Mouse (Mus musculus) cerebellum, postnatal 36 days (tissue): ENCODE measurements around the gene Gab2.

ENCODE experiments used
- DNase-seq, 2 experiments: peaks; one replicate each; pipeline ENCODE4 v3.0.0; 2021 to 2022; ENCODE audit warnings: mixed read lengths in 2 of 2

Gene Gab2

GRCm38 (mm10) chr7:97347464-97347863, 266.1 kb downstream of the Gab2 start:
- no peak for DNase-seq

DNA sequence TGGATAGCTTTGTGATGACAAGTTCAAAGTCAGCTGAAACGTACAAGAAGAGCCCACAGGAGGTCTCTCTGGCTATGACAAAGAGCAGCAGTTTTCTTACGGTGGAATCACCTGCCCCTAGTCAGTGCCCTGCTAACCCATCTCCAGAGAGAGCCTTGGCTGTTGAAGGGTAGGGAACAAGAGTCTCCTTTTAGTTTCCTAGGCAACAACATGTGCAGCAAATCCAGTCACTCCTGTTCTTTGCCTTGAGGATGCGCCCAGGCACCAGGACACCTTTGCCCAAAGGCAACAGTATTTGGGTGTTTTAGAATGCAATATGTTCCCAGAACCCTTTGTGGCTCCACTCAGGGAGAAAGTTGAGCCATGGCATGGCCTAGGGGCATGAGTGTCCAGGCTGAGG, 266.9 kb downstream of the Gab2 start:
- DNase-seq, result no peak

GRCm38 (mm10) chr7:97348836-97349235, 267.4 kb downstream of the Gab2 start:
- DNase-seq, result no peak

GRCm38 (mm10) chr7:97349438-97349837, 268.1 kb downstream of the Gab2 start:
- DNase-seq, result no peak

DNA sequence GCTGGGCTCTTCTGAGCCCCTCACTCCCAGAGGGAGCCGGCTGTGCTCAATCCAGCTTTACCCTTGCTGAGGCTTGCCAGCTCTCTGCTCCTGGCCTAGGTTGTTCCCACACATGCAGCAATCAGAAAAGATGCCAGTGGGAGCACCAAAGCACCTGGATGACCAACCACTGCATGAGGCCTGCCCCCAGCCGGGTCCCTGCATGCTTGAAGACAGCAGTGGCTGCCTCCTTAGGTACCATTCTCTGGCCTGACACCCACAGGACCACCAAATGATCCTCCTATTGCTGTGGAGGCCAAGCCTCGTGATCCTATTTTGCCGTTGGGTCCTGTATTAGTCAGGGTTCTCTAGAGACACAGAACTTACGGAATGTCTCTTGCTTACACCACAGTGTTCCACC, 269.5 kb downstream of the Gab2 start:
- DNase-seq, result no peak

DNA sequence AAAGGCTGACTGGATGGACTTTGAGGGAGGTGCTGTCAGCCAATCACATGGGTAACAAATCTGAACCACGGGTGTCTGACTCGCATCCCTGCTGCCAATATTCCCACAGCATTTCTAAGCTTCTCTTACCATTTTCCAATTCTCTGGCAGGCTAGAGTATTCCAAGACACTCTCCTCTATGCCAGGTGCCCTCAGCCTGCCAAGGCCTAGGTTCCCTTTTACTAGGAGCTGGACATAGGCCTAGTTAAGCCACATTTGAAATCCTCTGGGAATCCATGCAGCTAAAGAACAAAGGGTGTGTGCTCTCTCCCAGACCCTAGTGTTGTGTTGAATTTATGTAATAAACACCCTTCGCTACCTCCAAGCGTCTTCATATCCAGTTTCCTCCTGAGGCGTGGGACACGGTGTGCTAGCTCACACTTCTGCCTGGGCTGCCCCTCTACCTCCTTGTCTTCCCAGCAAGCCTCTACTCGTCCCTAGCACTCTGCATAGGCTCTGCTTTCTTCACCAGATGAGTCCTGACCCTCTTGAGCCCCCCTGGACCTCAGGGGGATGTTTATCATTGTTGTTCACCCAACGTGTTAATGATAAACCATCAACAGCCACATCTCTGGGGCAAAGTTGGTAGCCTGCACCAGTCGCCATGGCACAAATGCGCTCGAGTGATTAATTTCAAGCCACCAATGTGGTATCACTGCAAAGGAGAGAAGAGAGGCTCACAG, 270.6 kb downstream of the Gab2 start:
- DNase-seq, result no peak

GRCm38 (mm10) chr7:97353356-97353755, 272.0 kb downstream of the Gab2 start:
- no peak for DNase-seq

DNA sequence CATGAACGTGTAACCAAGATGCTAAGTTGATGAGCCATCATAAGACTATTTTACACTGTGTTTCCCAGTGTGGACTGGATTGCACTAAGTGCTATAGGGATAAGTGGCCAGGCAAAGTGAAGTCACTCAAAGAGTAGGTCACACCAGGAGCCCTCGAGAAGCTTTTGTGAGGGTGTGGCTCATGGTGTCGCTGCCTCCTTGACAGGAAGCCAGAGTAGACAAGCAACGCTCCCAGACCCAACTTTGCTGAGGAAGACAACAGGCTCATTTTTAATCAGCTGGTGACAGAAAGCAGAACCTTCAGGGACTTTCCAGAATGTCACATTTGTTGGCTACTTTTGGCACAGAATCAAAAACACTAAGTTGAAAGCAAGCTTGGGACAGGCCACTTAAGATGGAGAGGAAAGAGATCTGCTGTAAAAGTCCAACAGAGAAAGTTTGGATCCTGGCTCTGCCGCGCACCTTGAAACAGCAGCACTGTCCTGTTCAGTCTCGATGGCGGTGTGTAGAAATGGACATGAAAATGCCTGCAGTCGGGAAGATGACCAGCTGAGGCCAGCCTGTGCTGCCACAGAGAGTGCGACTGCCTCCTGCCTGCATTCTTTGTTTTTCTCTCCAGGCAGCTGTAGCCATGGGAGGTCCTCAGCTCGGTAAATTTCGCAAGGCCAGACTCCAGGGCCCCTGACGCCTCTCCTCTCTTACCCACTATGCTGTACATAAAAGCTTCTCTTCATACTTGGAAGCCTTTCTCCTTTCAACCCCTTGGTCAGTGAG, 273.9 kb downstream of the Gab2 start:
- no peak for DNase-seq

DNA sequence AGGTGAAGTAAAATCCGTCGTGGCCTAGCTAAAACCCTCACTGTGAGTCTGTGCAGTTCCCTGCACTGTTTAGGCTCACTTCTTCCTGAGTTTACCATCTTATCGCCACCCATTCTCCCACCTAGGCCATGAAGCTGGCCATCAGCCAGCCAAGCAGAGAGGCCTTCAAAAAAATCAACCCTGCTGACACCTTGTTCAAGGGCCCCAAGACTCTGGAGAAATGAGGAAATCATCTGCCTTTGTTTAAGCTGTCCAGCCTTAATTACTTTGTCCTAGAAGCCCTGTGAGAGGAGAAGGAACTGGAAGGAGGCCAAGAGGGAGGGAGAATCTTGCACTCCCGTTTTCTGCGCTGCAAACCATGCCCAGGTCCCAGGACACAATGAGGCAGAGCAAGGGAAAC, 274.9 kb downstream of the Gab2 start:
- DNase-seq, result no peak

DNA sequence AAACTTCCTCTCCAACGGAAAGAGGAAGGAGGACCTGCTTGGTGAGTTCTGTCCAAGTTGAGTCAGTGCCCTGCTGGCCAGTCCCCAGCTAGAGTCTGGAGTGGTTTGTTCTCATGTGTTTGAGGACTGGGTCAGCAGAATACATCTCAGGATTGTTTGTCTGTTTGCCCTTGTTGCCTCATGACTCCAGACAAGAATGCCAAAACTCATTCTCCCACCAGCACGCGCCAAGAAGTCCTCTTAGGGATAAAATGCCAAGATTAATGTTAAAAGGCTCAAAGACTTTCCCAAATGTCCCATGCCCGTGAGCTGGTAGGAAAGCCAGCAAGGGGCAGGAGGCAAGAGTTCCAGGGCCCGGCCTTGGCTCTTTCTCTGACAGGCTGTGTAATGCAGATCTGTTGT, 275.5 kb downstream of the Gab2 start:
- DNase-seq, result no peak

DNA sequence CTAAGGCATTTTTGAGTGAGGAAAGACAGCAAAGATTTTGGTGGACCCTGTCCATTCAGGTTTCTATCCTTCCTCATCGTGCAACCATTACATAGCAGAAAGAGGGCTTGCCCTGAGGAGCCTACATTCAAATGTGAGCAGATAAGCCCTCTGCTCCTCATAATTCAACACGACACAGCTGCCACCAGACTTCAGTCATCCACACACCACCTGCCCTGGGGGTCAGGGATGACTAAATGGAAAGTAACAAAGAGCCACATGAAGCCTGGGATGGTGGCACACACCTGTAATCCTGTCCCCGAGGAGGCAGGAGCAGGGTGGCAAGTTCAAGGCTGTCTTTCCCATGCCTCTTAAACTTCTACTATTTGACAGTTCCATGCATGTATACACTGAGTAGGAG, 276.5 kb downstream of the Gab2 start:
- DNase-seq, result no peak

DNA sequence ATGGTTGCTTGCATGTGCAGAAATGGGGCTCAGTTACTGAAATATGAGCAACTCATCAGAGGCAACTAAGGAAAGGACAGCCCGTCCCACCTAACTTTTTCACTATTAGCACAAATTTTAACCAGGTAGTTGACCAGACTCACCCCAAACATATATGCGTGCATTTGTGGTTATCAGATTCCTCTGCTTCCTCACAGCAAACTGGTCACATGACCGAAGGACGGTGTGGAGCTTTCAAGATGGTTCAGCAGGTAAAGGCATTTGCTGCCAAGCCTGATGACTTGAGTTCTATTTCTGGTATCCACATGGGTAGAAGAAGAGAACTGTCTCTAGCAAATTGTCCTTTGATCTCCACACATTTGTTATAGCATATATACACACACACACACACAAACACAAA, 277.0 kb downstream of the Gab2 start:
- DNase-seq, result no peak
